Mouse (Mus musculus) spleen, postnatal 36 days (tissue): Measurements from ENCODE around the gene Zfp326.
"Not testable (repeated sequence)": the region's sequence is repeated elsewhere in the genome, so short reads cannot be mapped to it uniquely, and the experiment has no call there.

ENCODE experiments used
- DNase-seq, 2 experiments: peaks; one replicate each; pipeline ENCODE4 v3.0.0; 2022; ENCODE audit warnings: low spot score in 2 of 2, mixed read lengths in 1 of 2

The Zfp326 gene

GRCm38 (mm10) chr5:105876068-105876924 lies at the start of gene Zfp326:
Zfp326 (plus strand) TSS chr5:105876565.
- peak; percentile 84 to 86 for DNase-seq

DNA sequence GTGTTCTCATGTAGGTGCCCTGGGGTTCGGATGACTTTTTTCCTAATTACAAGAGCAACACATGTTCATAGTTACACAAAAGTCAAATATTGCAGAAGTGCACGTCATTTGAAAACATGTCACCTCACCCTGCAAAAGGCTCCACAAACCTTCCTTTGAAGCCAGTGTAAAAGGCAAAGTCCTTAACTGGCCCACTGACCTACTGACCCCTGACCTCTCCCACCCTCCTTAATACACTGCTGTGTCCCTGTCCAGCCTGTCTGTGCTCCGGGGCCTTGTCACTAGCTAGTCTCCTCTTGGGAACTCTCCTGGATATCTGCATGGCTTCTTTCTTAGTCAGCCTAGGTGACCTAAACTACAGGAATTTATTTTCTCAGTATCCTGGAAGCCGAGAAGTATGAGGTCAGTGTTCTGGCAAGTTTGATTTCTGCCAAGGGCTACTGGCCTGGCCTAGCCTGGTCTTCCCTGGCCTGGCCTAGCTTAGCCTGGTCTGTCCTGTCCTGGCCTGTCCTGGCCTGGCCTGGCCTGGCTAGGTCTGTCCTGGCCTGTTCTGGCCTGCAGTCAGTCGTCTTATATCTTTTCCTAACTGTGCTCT lies 49.4 kb upstream of the Zfp326 start:
- no peak for DNase-seq

DNA sequence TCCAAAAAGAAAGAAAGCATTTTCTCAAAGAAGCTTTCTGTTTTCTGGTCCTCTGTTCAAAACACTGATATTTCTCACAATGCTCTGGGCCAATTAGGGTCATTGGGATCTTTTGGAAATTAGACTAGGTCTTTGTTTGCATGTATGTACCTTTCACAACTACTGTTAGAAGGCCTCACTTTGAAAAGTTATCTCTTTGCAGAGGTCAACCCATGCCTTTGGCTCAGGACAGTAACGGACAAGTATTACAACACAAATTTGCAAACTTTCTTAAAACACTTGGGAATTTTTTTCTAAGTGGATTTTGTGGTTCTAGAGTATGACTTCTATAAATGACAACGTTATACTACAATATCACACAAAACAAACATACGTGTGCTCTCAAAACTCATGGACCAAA lies 48.3 kb upstream of the Zfp326 start:
- DNase-seq, result no peak

DNA sequence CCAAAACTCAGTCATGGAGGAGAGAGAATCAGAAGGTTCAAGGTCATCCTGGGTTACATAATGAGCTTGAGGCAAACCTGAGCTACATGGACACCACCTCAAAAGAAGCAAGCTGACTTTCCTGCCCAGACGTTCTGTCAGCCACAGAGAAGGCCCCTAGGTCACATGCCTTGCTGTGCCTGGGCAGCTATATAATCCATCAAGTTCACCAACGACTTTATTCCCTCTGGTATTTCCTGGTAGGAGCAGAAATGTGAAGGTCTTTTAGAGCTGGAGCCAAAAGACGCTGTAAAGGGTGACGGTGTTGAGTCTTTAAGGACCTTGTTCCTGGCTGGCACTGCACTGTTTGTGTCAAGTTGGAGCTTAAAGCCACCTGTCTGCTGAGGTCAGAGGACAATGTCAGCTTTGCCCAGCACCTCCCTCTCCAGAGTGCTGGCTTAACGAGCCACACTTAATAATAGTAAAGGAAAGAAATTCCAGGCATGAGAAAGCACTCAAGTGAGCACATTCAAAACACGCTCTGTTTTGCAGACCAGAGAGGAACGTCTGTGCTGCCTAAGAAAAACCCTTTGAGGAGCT lies 47.3 kb upstream of the Zfp326 start:
- no peak for DNase-seq

GRCm38 (mm10) chr5:105832140-105832539 lies 44.2 kb upstream of the Zfp326 start:
- no peak for DNase-seq

DNA sequence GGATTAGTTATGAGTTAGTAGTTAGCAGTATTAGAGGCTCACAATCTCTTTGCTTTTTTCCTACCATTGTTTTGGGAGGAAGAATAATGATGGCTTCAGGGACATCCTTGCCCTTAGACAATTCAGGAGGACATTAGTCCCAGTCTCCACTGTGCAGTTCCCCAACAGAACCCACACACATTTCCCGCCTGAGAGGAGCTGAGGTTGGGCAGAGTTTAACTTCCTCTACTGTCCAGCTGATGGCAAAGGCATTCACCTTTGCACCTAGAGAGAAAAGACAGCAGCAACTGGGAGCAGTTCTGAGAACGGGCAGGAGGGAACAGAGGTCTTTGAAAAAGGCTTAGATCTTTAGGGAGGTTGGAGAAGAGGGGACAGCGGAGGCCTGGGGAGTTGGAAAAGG lies 42.4 kb upstream of the Zfp326 start:
- no peak for DNase-seq

GRCm38 (mm10) chr5:105836006-105836405 lies 40.4 kb upstream of the Zfp326 start:
- no peak for DNase-seq

GRCm38 (mm10) chr5:105839740-105840310 lies 36.5 kb upstream of the Zfp326 start:
- no peak for DNase-seq

DNA sequence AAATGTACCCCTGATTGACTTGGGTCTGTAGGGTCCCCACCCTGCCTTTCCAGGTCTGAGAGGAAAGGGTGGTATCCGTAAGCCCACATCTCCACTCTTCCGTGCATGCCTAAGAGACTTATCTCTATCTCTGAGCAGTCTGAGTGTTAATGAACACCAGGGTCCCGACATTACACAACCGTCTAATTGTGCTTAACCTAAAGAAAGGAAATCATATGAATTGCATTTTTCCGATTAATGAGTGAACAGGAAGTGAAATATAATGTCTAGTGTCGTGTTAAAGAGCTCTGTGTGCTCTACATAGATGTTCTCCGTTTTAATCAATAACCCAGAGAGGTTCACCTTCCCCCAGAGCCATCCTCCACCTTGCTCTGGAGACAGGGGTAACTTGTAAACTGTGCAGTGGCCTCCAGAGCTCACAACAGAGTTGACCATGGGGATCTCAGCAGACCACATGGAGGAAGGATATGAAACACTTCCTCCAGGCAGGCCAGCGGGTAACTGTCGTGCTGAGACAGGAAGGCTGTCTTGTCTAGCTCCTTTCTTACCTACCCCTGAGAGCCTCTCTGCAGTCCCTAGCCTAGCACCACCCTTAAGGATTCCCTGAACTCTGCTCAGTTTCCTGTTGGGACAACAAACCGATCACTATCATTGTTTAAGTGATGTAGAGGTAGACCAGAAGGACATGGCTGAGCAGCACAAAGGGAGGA lies 32.2 kb upstream of the Zfp326 start:
- no peak for DNase-seq

GRCm38 (mm10) chr5:105845041-105845440 lies 31.3 kb upstream of the Zfp326 start:
- no peak for DNase-seq

- no peak for DNase-seq
Observed at GRCm38 (mm10) chr5:105847726-105848125, 28.6 kb upstream of the Zfp326 start.

DNA sequence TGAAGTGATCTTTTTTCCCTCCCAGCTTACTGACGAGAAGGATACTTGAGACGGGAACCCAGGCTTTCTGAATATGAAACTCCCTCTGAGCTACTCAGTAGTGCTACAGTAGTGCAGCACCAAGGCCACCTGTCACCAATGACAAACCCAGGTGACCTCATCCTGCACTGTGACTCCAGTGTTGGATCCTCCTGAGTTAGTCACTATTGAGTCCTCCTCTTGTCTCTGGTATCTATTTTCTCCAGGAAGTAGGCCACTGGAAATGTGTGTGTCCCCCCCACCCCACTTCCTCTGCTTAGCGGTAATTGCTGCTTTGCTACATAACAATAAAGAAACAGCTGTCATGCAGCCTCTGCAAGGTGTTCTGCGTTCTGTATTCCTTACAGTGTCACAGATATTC lies 27.1 kb upstream of the Zfp326 start:
- DNase-seq, result no peak

GRCm38 (mm10) chr5:105849643-105850042 lies 26.7 kb upstream of the Zfp326 start:
- no peak for DNase-seq

GRCm38 (mm10) chr5:105853271-105853670 lies 23.1 kb upstream of the Zfp326 start:
- DNase-seq, result no peak

GRCm38 (mm10) chr5:105857486-105857885 lies 18.9 kb upstream of the Zfp326 start:
- no peak for DNase-seq

DNA sequence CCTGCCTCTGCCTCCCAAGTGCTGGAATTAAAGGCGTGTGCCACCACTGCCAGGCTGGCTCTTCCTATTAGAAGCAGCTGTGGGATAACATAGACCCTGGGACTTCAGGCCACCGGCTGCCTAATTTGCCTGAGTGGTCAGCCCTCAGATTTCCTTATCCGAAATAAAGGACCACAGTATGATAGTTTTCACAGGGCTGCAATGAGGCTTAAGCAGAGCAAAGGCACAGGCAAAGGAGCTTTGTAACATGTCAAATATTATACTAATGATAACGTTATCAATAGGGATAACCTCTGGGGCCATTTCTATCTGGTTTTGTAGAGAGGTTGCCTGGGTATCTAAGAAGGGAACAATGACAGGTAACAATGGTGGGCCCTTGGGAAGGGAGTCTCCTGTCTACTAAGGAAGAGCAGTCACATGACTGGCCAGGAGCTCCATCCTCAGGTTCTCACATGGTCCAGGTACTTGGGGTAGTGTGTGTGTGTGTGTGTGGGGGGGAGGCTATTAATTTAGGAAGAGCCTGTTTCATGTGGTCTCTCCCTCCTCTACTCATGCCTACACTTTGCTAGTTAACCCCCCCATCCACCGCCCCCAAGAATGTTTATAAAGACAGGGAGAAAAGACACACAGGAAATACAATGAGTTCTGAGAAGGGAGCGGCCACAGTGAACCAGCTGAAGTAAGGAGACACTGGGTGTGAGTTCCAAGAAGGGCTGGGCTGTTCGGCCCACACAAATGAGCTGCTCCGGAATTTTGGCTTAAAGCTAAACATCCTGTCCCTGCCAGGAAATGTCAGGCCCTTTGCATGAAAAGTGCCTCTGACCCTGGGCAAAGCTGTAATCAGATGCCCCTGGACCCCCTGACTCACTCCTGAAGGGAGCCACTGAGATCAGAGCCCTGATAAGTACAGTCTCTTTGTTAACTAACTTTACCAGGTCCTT lies 17.3 kb upstream of the Zfp326 start:
- no peak for DNase-seq

GRCm38 (mm10) chr5:105859716-105860460 lies 16.5 kb upstream of the Zfp326 start:
- DNase-seq, result no peak

GRCm38 (mm10) chr5:105860461-105860835 lies 15.9 kb upstream of the Zfp326 start:
- no peak for DNase-seq

DNA sequence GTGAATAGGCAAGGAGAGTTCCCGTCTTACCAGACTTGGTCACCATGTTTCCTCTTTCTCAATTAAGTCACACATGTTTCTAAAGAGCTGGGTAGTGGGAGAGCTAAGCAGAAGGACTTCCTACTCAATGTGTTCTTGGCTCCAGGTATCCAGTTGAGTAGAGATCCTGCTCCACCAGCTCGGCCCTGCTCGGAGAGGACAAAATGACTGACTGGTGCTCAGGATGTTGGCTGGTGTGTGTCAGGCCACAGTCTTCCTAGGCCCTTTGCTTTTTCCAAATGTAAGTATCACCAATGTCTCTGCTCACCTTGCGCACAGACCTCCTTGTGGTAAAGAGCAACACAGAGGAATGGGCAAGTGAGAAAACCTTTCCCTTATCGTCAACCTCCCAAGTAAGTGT lies 14.7 kb upstream of the Zfp326 start:
- no peak for DNase-seq

GRCm38 (mm10) chr5:105865110-105865628 lies 11.2 kb upstream of the Zfp326 start:
- DNase-seq, result not testable (repeated sequence)
